ENCODE assay signal across 9 mouse cellular contexts in genomic region chr13:109047126-109047525, GRCm38 (mm10).
DNase-seq lines count a peak whose midpoint lies in the region; ATAC-seq and TF ChIP-seq lines count a peak whose summit lies in the region.
"Had no signal": no experiment of that assay in that cellular context is flagged by ENCODE, and none has a peak within 500 bp of the region (broad histone marks: within the 10 kb centered on the region; RNA-seq: fewer than 3 reads in every experiment).

No protein-coding gene starts in this region.

- no peaks in the 10 kb centered on the region for H3K4me1 ChIP-seq in stomach, embryonic 14.5 days (ENCODE audit: control insufficient read depth, insufficient read depth, low read length)
- H3K4me1 ChIP-seq in stomach, postnatal 0 days (replicated peaks; ENCODE audit: control insufficient read depth, insufficient read depth), result no peaks in the 10 kb centered on the region
- no peaks in the 10 kb centered on the region for H3K4me1 ChIP-seq in liver, embryonic 12.5 days
- H3K4me1 ChIP-seq: megakaryocyte, embryonic 14.5 days had no signal

- no peak for TF ChIP-seq CTCF in stomach, postnatal 0 days (IDR thresholded peaks at IDR 0.05; ENCODE audit: low read depth)

- TF ChIP-seq EP300 in stomach, postnatal 0 days (optimal IDR thresholded peaks at IDR 0.05), result no peak

- no peak for DNase-seq in stomach, postnatal 0 days (ENCODE audit: low spot score)
- DNase-seq in frontal cortex, adult 2 months (ENCODE audit: extremely low spot score in 1 of 2, low spot score in 1 of 2), result peak; percentile 63 to 77
- DNase-seq in layer of hippocampus, postnatal 10 days (ENCODE audit: low spot score in 2 of 2), result peak; percentile 28 to 45
- DNase-seq in telencephalon, adult 2 months (ENCODE audit: low read depth, low spot score), result peak; percentile 72
- no peak for DNase-seq in urinary bladder, postnatal 25 days (ENCODE audit: low spot score)
- DNase-seq in lung, postnatal 14 days, result no peak

- H3K4me3 ChIP-seq in stomach, embryonic 14.5 days (ENCODE audit: low read depth, low read length), result no peak overlapping the region
- H3K4me3 ChIP-seq in stomach, postnatal 0 days (ENCODE audit: low read depth, low read length), result no peak overlapping the region
- no peak overlapping the region for H3K4me3 ChIP-seq in liver, embryonic 12.5 days
- H3K4me3 ChIP-seq: megakaryocyte, embryonic 14.5 days had no signal

- H3K27me3 ChIP-seq in stomach, embryonic 14.5 days (ENCODE audit: control insufficient read depth, insufficient read depth, low read length), result no peaks in the 10 kb centered on the region
- no peaks in the 10 kb centered on the region for H3K27me3 ChIP-seq in stomach, postnatal 0 days (ENCODE audit: control insufficient read depth, insufficient read depth, low read length)
- no peaks in the 10 kb centered on the region for H3K27me3 ChIP-seq in liver, embryonic 12.5 days (replicated peaks)
- H3K27me3 ChIP-seq: megakaryocyte, embryonic 14.5 days had no signal

- no peak overlapping the region for H3K27ac ChIP-seq in stomach, embryonic 14.5 days (ENCODE audit: low read length)
- no peak overlapping the region for H3K27ac ChIP-seq in stomach, postnatal 0 days (replicated peaks)
- no peak overlapping the region for H3K27ac ChIP-seq in liver, embryonic 12.5 days

- H3K9ac ChIP-seq in stomach, embryonic 14.5 days (replicated peaks; ENCODE audit: low read depth, low read length), result no peak overlapping the region
- no peak overlapping the region for H3K9ac ChIP-seq in stomach, postnatal 0 days (ENCODE audit: low read length)
- no peak overlapping the region for H3K9ac ChIP-seq in liver, embryonic 12.5 days

- WGBS in stomach, embryonic 14.5 days, result 44% methylated on average over 7 of the region's 7 CpGs
- WGBS in stomach, postnatal 0 days, result 45% methylated on average over 7 of the region's 7 CpGs
- 65% methylated on average over 7 of the region's 7 CpGs for WGBS in liver, embryonic 12.5 days (ENCODE audit: insufficient replicate concordance)

- H3K4me2 ChIP-seq in stomach, embryonic 14.5 days (replicated peaks; ENCODE audit: low read depth, low read length), result no peak overlapping the region
- H3K4me2 ChIP-seq in stomach, postnatal 0 days (replicated peaks; ENCODE audit: low read depth), result no peak overlapping the region
- H3K4me2 ChIP-seq in liver, embryonic 12.5 days, result no peak overlapping the region

- 0 out of 2 replicates have a peak, but pooled peaks have one; percentile 46 for ATAC-seq in stomach, embryonic 14.5 days (ENCODE audit: insufficient number of reproducible peaks, insufficient read depth, low FRiP score, low read depth)
- no peak for ATAC-seq in stomach, postnatal 0 days (ENCODE audit: low FRiP score, low TSS enrichment)
- ATAC-seq in liver, embryonic 12.5 days, result no peak

- no peaks in the 10 kb centered on the region for H3K9me3 ChIP-seq in stomach, embryonic 14.5 days (ENCODE audit: control insufficient read depth, low read depth, low read length)
- no peaks in the 10 kb centered on the region for H3K9me3 ChIP-seq in stomach, postnatal 0 days (ENCODE audit: control insufficient read depth, low read length)
- no peaks in the 10 kb centered on the region for H3K9me3 ChIP-seq in liver, embryonic 12.5 days (replicated peaks)
- H3K9me3 ChIP-seq: megakaryocyte, embryonic 14.5 days had no signal

- no peaks in the 10 kb centered on the region for H3K36me3 ChIP-seq in stomach, embryonic 14.5 days (ENCODE audit: control insufficient read depth, insufficient read depth, low read length)
- H3K36me3 ChIP-seq in stomach, postnatal 0 days (ENCODE audit: control insufficient read depth, insufficient read depth, low read length), result no peaks in the 10 kb centered on the region
- no peaks in the 10 kb centered on the region for H3K36me3 ChIP-seq in liver, embryonic 12.5 days

Comparison
In these comparisons a context has a peak if more than half of its experiments do, and no peak if none do; other contexts are left out.
1. DNase-seq: peak in frontal cortex, adult 2 months (2 of 2), layer of hippocampus, postnatal 10 days (2 of 2) and telencephalon, adult 2 months (single experiment); none in stomach, postnatal 0 days (single experiment), urinary bladder, postnatal 25 days (single experiment) and lung, postnatal 14 days (single experiment).